Mouse (Mus musculus) G1E (cell line): ENCODE results near the gene Il11ra1.

Source experiments
- CTCF ChIP-seq: IDR thresholded peaks from 2 replicates; pipeline ENCODE4 v1.5.1; 2012; ENCODE audit warnings: low read depth, low read length, inconsistent platforms, mixed read lengths
- GATA1 ChIP-seq: IDR thresholded peaks from 2 replicates; pipeline ENCODE4 v1.6.1; 2012; ENCODE audit warnings: borderline replicate concordance, low read length, inconsistent platforms, mixed read lengths
- GATA2 ChIP-seq: IDR thresholded peaks from 2 replicates; pipeline ENCODE4 v1.6.1; 2012; ENCODE audit warnings: low read depth, low read length, inconsistent platforms, borderline replicate concordance
- POLR2AphosphoS5 ChIP-seq: IDR thresholded peaks from 2 replicates; pipeline ENCODE4 v1.6.1; 2012; ENCODE audit warnings: low read depth, low read length, inconsistent platforms; ENCODE audit not compliant: insufficient replicate concordance
- TAL1 ChIP-seq: conservative IDR thresholded peaks from 2 replicates; pipeline ENCODE4 v1.6.1; 2012; ENCODE audit warnings: low read depth, low read length, inconsistent platforms, mixed read lengths

DNA sequence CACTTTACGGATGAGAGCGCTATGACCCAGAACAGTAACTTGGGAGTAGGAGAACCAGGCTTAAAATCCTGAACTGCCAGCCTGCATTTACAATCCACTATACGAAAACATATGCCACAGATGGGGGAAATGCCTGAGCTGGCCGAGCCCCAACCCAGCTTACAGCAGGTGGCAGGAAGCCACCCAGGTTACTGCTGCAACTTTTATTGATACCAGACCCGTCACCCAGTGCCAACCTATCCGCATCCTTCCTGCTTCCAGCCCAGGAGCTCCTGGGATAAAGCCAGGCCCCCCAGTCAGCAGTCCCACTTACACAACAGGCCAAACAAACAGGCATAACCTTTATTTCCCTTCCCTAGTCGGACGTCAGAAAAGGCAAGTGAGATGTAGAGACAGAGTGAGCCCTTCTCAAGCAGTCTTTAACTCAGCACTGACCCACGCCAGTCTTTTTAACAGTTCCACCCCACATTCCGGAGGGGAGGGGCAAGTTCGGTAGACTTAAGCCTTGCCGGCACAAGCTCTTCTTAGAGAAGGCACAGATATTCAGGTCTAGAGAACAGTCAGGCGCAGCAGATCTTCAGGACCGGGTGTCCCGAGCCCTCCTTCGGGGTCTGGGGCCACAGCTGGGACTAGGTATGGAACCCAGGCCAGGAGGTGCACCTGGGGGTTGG is 12.1 kb downstream of the Il11ra1 start:
- TF ChIP-seq GATA1, result no peak
- TF ChIP-seq CTCF, result no peak
- no peak for TF ChIP-seq TAL1
- no peak for TF ChIP-seq GATA2
- no peak for TF ChIP-seq POLR2AphosphoS5
